Mouse (Mus musculus): ENCODE measurements around the gene Bri3. TPM values are rescaled to one million over a fixed set of nuclear protein-coding genes. Genes with fewer than 3 reads are reported as not detected.

Gene Bri3
- polyA plus RNA-seq (2012; rRNA removed): 70.8 and 76.9 TPM in 2 replicates

DNA sequence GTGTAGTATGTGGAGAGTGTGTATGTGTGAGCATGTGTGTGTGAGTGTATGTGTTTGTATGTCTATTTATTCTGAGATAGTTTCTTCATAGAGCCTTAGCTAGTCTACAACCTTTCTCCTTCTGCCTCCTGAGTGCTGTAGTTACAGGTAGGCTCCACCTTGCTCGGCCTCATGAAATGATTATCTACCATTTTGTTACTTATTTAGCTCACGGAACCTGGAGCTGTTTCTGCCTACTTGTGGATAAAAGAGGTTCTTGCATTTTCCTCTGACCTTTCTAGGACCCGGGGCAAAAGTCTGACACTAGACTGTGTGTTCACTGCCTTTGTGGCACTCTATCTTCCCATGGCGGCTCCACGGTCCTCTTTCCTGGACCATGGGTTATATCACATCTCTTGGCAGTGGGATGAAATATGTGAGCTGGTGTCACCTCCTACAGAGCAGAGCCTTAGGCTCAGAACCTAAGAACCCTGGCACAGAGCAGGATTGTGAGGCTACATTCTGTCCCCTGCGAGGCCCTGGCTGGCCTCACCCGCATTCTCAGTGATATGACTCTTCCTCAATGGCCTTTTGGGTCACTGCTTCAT is at the start of gene Bri3:
Gene Bri3, plus strand, starts transcription at position 537 of the 587 bp plus-strand sequence.
- Histone ChIP-seq H3K4me3 (ENCODE audit: control insufficient read depth, insufficient read depth, low read length) (no peak within 1 kb of the TSS), H3K36me3 (ENCODE audit: control insufficient read depth, insufficient read depth, low read length) (no peaks in the 10 kb centered on the region), H3K27ac (ENCODE audit: control insufficient read depth, insufficient read depth, low read length) (no peak within 1 kb of the TSS), H3K27me3 (ENCODE audit: control insufficient read depth, insufficient read depth, low read length) (no peaks in the 10 kb centered on the region), H3K4me1 (replicated peaks; ENCODE audit: control insufficient read depth, insufficient read depth, low read length) (no peaks in the 10 kb centered on the region)
- 97% methylated on average over 7 of the region's 7 CpGs for WGBS
- TF ChIP-seq POLR2A (IDR thresholded peaks at IDR 0.05; ENCODE audit: control insufficient read depth, extremely low read depth, insufficient read depth, low read length, poor library complexity) (no peak), CTCF (IDR thresholded peaks at IDR 0.05; ENCODE audit: borderline replicate concordance, control insufficient read depth, extremely low read depth, insufficient read depth, low read length, poor library complexity) (no peak)
- DNase-seq: no peak

- Histone ChIP-seq H3K27ac (ENCODE audit: control insufficient read depth, insufficient read depth, low read length) (no peak overlapping the region), H3K4me1 (replicated peaks; ENCODE audit: control insufficient read depth, insufficient read depth, low read length) (peaks cover 2% of the 10 kb centered on the region), H3K4me3 (ENCODE audit: control insufficient read depth, insufficient read depth, low read length) (no peak overlapping the region), H3K27me3 (ENCODE audit: control insufficient read depth, insufficient read depth, low read length) (no peaks in the 10 kb centered on the region), H3K36me3 (ENCODE audit: control insufficient read depth, insufficient read depth, low read length) (peaks cover under 1% of the 10 kb centered on the region; the same call in 1 of the 2 replicates)
- no peak for TF ChIP-seq POLR2A (IDR thresholded peaks at IDR 0.05; ENCODE audit: control insufficient read depth, extremely low read depth, insufficient read depth, low read length, poor library complexity)
- TF ChIP-seq CTCF (IDR thresholded peaks at IDR 0.05; ENCODE audit: borderline replicate concordance, control insufficient read depth, extremely low read depth, insufficient read depth, low read length, poor library complexity): no peak
- no peak for DNase-seq
- 96% methylated on average over 8 of the region's 8 CpGs for WGBS
Measured at GRCm38 (mm10) chr5:144195567-144195966, 48.7 kb upstream of the Bri3 start.

GRCm38 (mm10) chr5:144200616-144201015 is 43.6 kb upstream of the Bri3 start:
- peaks cover 40% of the 10 kb centered on the region for H3K36me3 ChIP-seq (ENCODE audit: control insufficient read depth, insufficient read depth, low read length)
- no peaks in the 10 kb centered on the region for H3K27me3 ChIP-seq (ENCODE audit: control insufficient read depth, insufficient read depth, low read length)
- TF ChIP-seq CTCF (IDR thresholded peaks at IDR 0.05; ENCODE audit: borderline replicate concordance, control insufficient read depth, extremely low read depth, insufficient read depth, low read length, poor library complexity): no peak
- TF ChIP-seq POLR2A (IDR thresholded peaks at IDR 0.05; ENCODE audit: control insufficient read depth, extremely low read depth, insufficient read depth, low read length, poor library complexity): no peak
- H3K27ac ChIP-seq (ENCODE audit: control insufficient read depth, insufficient read depth, low read length): no peak overlapping the region
- no peak overlapping the region for H3K4me3 ChIP-seq (ENCODE audit: control insufficient read depth, insufficient read depth, low read length)
- WGBS: 97% methylated on average over 11 of the region's 11 CpGs
- no peak for DNase-seq
- no peaks in the 10 kb centered on the region for H3K4me1 ChIP-seq (replicated peaks; ENCODE audit: control insufficient read depth, insufficient read depth, low read length)

DNA sequence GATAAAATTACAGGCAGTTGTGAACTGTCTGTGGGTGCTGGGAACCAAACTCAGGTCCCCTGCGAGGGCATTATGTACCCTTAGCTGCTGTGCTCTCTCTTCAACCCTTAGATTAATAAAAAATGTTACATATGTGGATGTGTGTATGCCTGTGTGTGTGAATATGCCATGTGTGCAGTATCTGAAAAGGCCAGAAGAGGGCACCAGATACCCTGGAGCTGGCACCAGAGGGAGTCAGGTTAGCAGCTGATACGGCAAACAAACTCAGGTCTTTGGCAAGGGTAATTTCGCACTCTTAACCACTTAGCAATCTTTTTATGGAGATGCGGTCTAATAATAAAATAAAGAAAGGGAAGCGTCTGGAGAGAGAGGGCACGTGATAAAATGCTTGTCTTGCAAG is 41.8 kb upstream of the Bri3 start:
- Histone ChIP-seq H3K27me3 (ENCODE audit: control insufficient read depth, insufficient read depth, low read length) (no peaks in the 10 kb centered on the region), H3K4me3 (ENCODE audit: control insufficient read depth, insufficient read depth, low read length) (no peak overlapping the region), H3K4me1 (replicated peaks; ENCODE audit: control insufficient read depth, insufficient read depth, low read length) (no peaks in the 10 kb centered on the region), H3K27ac (ENCODE audit: control insufficient read depth, insufficient read depth, low read length) (no peak overlapping the region), H3K36me3 (ENCODE audit: control insufficient read depth, insufficient read depth, low read length) (peaks cover 48% of the 10 kb centered on the region)
- TF ChIP-seq CTCF (IDR thresholded peaks at IDR 0.05; ENCODE audit: borderline replicate concordance, control insufficient read depth, extremely low read depth, insufficient read depth, low read length, poor library complexity) (no peak), POLR2A (IDR thresholded peaks at IDR 0.05; ENCODE audit: control insufficient read depth, extremely low read depth, insufficient read depth, low read length, poor library complexity) (no peak)
- DNase-seq: no peak
- 98% methylated on average over 6 of the region's 6 CpGs for WGBS

GRCm38 (mm10) chr5:144203398-144203959 is 40.8 kb upstream of the Bri3 start:
- Histone ChIP-seq H3K36me3 (ENCODE audit: control insufficient read depth, insufficient read depth, low read length) (peaks cover 54% of the 10 kb centered on the region), H3K27ac (ENCODE audit: control insufficient read depth, insufficient read depth, low read length) (no peak overlapping the region), H3K4me1 (replicated peaks; ENCODE audit: control insufficient read depth, insufficient read depth, low read length) (no peaks in the 10 kb centered on the region), H3K27me3 (ENCODE audit: control insufficient read depth, insufficient read depth, low read length) (no peaks in the 10 kb centered on the region), H3K4me3 (ENCODE audit: control insufficient read depth, insufficient read depth, low read length) (no peak overlapping the region)
- no peak for DNase-seq
- TF ChIP-seq CTCF (IDR thresholded peaks at IDR 0.05; ENCODE audit: borderline replicate concordance, control insufficient read depth, extremely low read depth, insufficient read depth, low read length, poor library complexity) (no peak), POLR2A (IDR thresholded peaks at IDR 0.05; ENCODE audit: control insufficient read depth, extremely low read depth, insufficient read depth, low read length, poor library complexity) (no peak)
- WGBS: 98% methylated on average over 10 of the region's 10 CpGs

GRCm38 (mm10) chr5:144204303-144204702 is 39.9 kb upstream of the Bri3 start:
- TF ChIP-seq CTCF (IDR thresholded peaks at IDR 0.05; ENCODE audit: borderline replicate concordance, control insufficient read depth, extremely low read depth, insufficient read depth, low read length, poor library complexity) (no peak), POLR2A (IDR thresholded peaks at IDR 0.05; ENCODE audit: control insufficient read depth, extremely low read depth, insufficient read depth, low read length, poor library complexity) (no peak)
- WGBS: 96% methylated on average over 12 of the region's 12 CpGs
- H3K4me3 ChIP-seq (ENCODE audit: control insufficient read depth, insufficient read depth, low read length): no peak overlapping the region

More at GRCm38 (mm10) chr5:144204303-144204702, 39.9 kb upstream of the Bri3 start:
- Histone ChIP-seq H3K36me3 (ENCODE audit: control insufficient read depth, insufficient read depth, low read length) (peaks cover 55% of the 10 kb centered on the region), H3K27me3 (ENCODE audit: control insufficient read depth, insufficient read depth, low read length) (no peaks in the 10 kb centered on the region), H3K4me1 (replicated peaks; ENCODE audit: control insufficient read depth, insufficient read depth, low read length) (no peaks in the 10 kb centered on the region), H3K27ac (ENCODE audit: control insufficient read depth, insufficient read depth, low read length) (no peak overlapping the region)
- DNase-seq: no peak

All from thymus, adult 2 months (tissue).